ENCODE assay signal across 24 mouse cellular contexts in the genomic region with DNA sequence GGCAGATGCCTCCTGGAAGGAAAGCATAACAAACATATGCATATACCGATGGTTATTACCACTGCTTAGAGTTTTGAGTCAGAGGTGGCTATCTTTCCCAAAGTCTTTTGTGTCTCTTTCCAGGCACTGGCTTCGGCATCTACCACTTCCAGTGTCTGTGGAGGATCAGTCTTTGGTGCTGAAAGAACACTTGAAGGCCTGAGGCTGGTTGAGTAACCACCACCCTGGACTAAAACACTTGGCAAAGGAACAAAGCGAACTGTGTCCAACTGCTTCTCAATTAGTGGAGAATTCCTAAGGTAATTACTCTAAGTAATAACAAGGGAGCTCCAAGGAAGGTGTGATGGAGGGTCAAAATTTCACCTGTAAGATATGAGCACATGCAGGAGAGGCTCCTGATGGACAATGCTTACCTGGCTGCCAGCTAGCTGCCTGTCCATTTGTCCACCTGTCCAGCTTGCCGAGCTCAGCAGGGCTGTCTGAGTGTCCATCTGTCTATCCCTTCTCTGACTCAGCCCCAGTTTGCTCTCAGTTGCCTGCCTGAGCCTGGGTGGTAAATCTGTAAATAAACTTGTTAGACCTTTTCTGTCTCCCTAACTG.
A peak's percentile ranks its signal among the peaks of the same experiment; 100 is the strongest.
DNase-seq lines count a peak whose midpoint lies in the region; ATAC-seq lines count a peak whose summit lies in the region.
"Had no signal": no experiment of that assay in that cellular context is flagged by ENCODE, and none has a peak within 500 bp of the region (broad histone marks: within the 10 kb centered on the region; RNA-seq: fewer than 3 reads in every experiment).

No protein-coding gene starts in this region.

- intact Hi-C loops in gastrocnemius, postnatal 14 days (cut with DNase I; ENCODE audit: low total_unique reads) = no loop called here

- H3K4me2 ChIP-seq in forebrain, embryonic 14.5 days (ENCODE audit: low read length) = no peak overlapping the region
- no peak overlapping the region for H3K4me2 ChIP-seq in forebrain, embryonic 12.5 days
- H3K4me2 ChIP-seq in heart, embryonic 12.5 days = no peak overlapping the region
- H3K4me2 ChIP-seq: embryonic facial prominence, embryonic 15.5 days; hindbrain, embryonic 15.5 days; intestine, embryonic 15.5 days; limb, embryonic 12.5 days; liver, embryonic 11.5 days; midbrain, embryonic 12.5 days had no signal

- H3K9me3 ChIP-seq in forebrain, embryonic 14.5 days (replicated peaks; ENCODE audit: control insufficient read depth, low read length) = no peaks in the 10 kb centered on the region
- H3K9me3 ChIP-seq in forebrain, embryonic 12.5 days = no peaks in the 10 kb centered on the region
- H3K9me3 ChIP-seq in megakaryocyte, embryonic 14.5 days = peaks cover 13% of the 10 kb centered on the region
- H3K9me3 ChIP-seq in heart, embryonic 12.5 days (replicated peaks) = no peaks in the 10 kb centered on the region
- H3K9me3 ChIP-seq: embryonic facial prominence, embryonic 15.5 days; forebrain, embryonic 10.5 days; hindbrain, embryonic 15.5 days; intestine, embryonic 15.5 days; limb, embryonic 12.5 days; midbrain, embryonic 12.5 days had no signal

- no peak overlapping the region for H3K4me3 ChIP-seq in forebrain, embryonic 14.5 days (ENCODE audit: low read depth, low read length)
- H3K4me3 ChIP-seq in forebrain, embryonic 12.5 days (replicated peaks) = no peak overlapping the region
- H3K4me3 ChIP-seq in megakaryocyte, embryonic 14.5 days (replicated peaks) = peak overlapping the region; percentile 57
- H3K4me3 ChIP-seq in heart, embryonic 12.5 days = no peak overlapping the region
- H3K4me3 ChIP-seq: embryonic facial prominence, embryonic 15.5 days; forebrain, embryonic 10.5 days; hindbrain, embryonic 15.5 days; intestine, embryonic 15.5 days; limb, embryonic 12.5 days; midbrain, embryonic 12.5 days had no signal

- ATAC-seq in forebrain, embryonic 14.5 days = no peak
- no peak for ATAC-seq in forebrain, embryonic 12.5 days (ENCODE audit: low FRiP score)
- ATAC-seq in megakaryocyte, adult 5-6 weeks (ENCODE audit: poor library complexity, severe bottlenecking) = no peak
- ATAC-seq in heart, embryonic 12.5 days (ENCODE audit: insufficient number of reproducible peaks, low FRiP score) = no peak
- ATAC-seq: CD4-positive, CD25-positive, alpha-beta regulatory T cell, adult 4 months; intestine, embryonic 15.5 days; liver, postnatal 0 days had no signal

- H3K9ac ChIP-seq in forebrain, embryonic 14.5 days (ENCODE audit: low read length) = no peak overlapping the region
- no peak overlapping the region for H3K9ac ChIP-seq in forebrain, embryonic 12.5 days
- H3K9ac ChIP-seq in heart, embryonic 12.5 days = no peak overlapping the region
- H3K9ac ChIP-seq: embryonic facial prominence, embryonic 15.5 days; hindbrain, embryonic 15.5 days; intestine, embryonic 15.5 days; limb, embryonic 12.5 days; liver, postnatal 0 days; midbrain, embryonic 12.5 days had no signal

- H3K4me1 ChIP-seq in forebrain, embryonic 14.5 days (ENCODE audit: control insufficient read depth, insufficient read depth, low read length) = no peaks in the 10 kb centered on the region
- H3K4me1 ChIP-seq in forebrain, embryonic 12.5 days = no peaks in the 10 kb centered on the region
- no peaks in the 10 kb centered on the region for H3K4me1 ChIP-seq in megakaryocyte, embryonic 14.5 days
- H3K4me1 ChIP-seq in heart, embryonic 12.5 days (replicated peaks) = no peaks in the 10 kb centered on the region; the same call in 1 of the 2 replicates
- H3K4me1 ChIP-seq: embryonic facial prominence, embryonic 15.5 days; forebrain, embryonic 10.5 days; intestine, embryonic 15.5 days had no signal

- peak; percentile 27 for DNase-seq in forebrain, embryonic 14.5 days (ENCODE audit: low spot score)
- peak; percentile 36 for DNase-seq in cerebellum, adult 9-11 months
- DNase-seq in gonadal fat pad, adult 2 months (ENCODE audit: low read depth) = peak; percentile 70
- DNase-seq in gastrocnemius, postnatal 14 days = no peak
- DNase-seq: adrenal gland, postnatal 25 days; heart, postnatal 4 days; kidney, adult 8-10 months; kidney, postnatal 10 days; liver, postnatal 0 days; right cerebral cortex, postnatal 25 days; thymus, postnatal 25 days had no signal

- WGBS in forebrain, embryonic 14.5 days = 63% methylated on average over 4 of the region's 4 CpGs
- 79% methylated on average over 4 of the region's 4 CpGs for WGBS in forebrain, embryonic 12.5 days
- 57% methylated on average over 4 of the region's 4 CpGs for WGBS in heart, embryonic 12.5 days

- no peaks in the 10 kb centered on the region for H3K27me3 ChIP-seq in forebrain, embryonic 14.5 days (replicated peaks; ENCODE audit: control insufficient read depth, insufficient read depth, low read length)
- H3K27me3 ChIP-seq in forebrain, embryonic 12.5 days = no peaks in the 10 kb centered on the region
- H3K27me3 ChIP-seq in megakaryocyte, embryonic 14.5 days (replicated peaks) = no peaks in the 10 kb centered on the region
- H3K27me3 ChIP-seq in heart, embryonic 12.5 days (replicated peaks) = 0 out of 2 replicates have a peak, but pooled peaks cover 3% of the 10 kb centered on the region
- H3K27me3 ChIP-seq: embryonic facial prominence, embryonic 15.5 days; hindbrain, embryonic 15.5 days; intestine, embryonic 15.5 days; limb, embryonic 12.5 days had no signal

- no peaks in the 10 kb centered on the region for H3K36me3 ChIP-seq in forebrain, embryonic 14.5 days (ENCODE audit: control insufficient read depth, insufficient read depth, low read length)
- no peaks in the 10 kb centered on the region for H3K36me3 ChIP-seq in forebrain, embryonic 12.5 days (replicated peaks)
- no peaks in the 10 kb centered on the region for H3K36me3 ChIP-seq in megakaryocyte, embryonic 14.5 days (replicated peaks; ENCODE audit: low read length)
- no peaks in the 10 kb centered on the region for H3K36me3 ChIP-seq in heart, embryonic 12.5 days
- H3K36me3 ChIP-seq: embryonic facial prominence, embryonic 15.5 days; forebrain, embryonic 10.5 days; hindbrain, embryonic 15.5 days; intestine, embryonic 15.5 days; limb, embryonic 12.5 days; midbrain, embryonic 12.5 days had no signal

- no peak overlapping the region for H3K27ac ChIP-seq in forebrain, embryonic 14.5 days (ENCODE audit: low read depth, low read length)
- H3K27ac ChIP-seq in forebrain, embryonic 12.5 days = no peak overlapping the region
- H3K27ac ChIP-seq in heart, embryonic 12.5 days (ENCODE audit: poor library complexity, severe bottlenecking) = no peak overlapping the region
- H3K27ac ChIP-seq: embryonic facial prominence, embryonic 15.5 days; forebrain, embryonic 10.5 days; hindbrain, embryonic 15.5 days; intestine, embryonic 15.5 days; limb, embryonic 12.5 days; macrophage; midbrain, embryonic 12.5 days had no signal
